Mouse (Mus musculus): Measurements from ENCODE around the gene Myo1b. TPM values are rescaled to one million over a fixed set of nuclear protein-coding genes. Genes with fewer than 3 reads are reported as not detected.
"Not testable (repeated sequence)": the region's sequence is repeated elsewhere in the genome, so short reads cannot be mapped to it uniquely, and the experiment has no call there.

Gene Myo1b
- total RNA-seq, 4 experiments from 2014 or later: 47.5 to 65.6 (median 54.5) TPM

GRCm38 (mm10) chr1:51894721-51895120 lies 21.1 kb downstream of the Myo1b start:
- no peak for DNase-seq

GRCm38 (mm10) chr1:51893521-51894355 lies 22.1 kb downstream of the Myo1b start:
- DNase-seq: no peak

GRCm38 (mm10) chr1:51892005-51892404 lies 23.9 kb downstream of the Myo1b start:
- DNase-seq: no peak

- DNase-seq: no peak
Observed at GRCm38 (mm10) chr1:51888046-51888813, 27.6 kb downstream of the Myo1b start.

GRCm38 (mm10) chr1:51885356-51885983 lies 30.4 kb downstream of the Myo1b start:
- DNase-seq: no peak

GRCm38 (mm10) chr1:51883211-51883610 lies 32.7 kb downstream of the Myo1b start:
- no peak for DNase-seq

GRCm38 (mm10) chr1:51882752-51883151 lies 33.1 kb downstream of the Myo1b start:
- no peak for DNase-seq

- no peak for DNase-seq
Observed at GRCm38 (mm10) chr1:51879927-51880814, 35.7 kb downstream of the Myo1b start.

GRCm38 (mm10) chr1:51879333-51879770 lies 36.5 kb downstream of the Myo1b start:
- DNase-seq: no peak

GRCm38 (mm10) chr1:51875462-51876225 lies 40.2 kb downstream of the Myo1b start:
- no peak for DNase-seq

- no peak for DNase-seq
Observed at GRCm38 (mm10) chr1:51872493-51873261, 43.2 kb downstream of the Myo1b start.

GRCm38 (mm10) chr1:51871234-51871633 lies 44.6 kb downstream of the Myo1b start:
- not testable (repeated sequence) for DNase-seq

GRCm38 (mm10) chr1:51862828-51863421 lies 52.9 kb downstream of the Myo1b start:
- DNase-seq: no peak

GRCm38 (mm10) chr1:51860837-51861236 lies 55.0 kb downstream of the Myo1b start:
- DNase-seq: no peak

- no peak for DNase-seq
Observed at GRCm38 (mm10) chr1:51856946-51857345, 58.9 kb downstream of the Myo1b start.

GRCm38 (mm10) chr1:51856245-51856915 lies 59.5 kb downstream of the Myo1b start:
- no peak for DNase-seq

GRCm38 (mm10) chr1:51855541-51856244 lies 60.2 kb downstream of the Myo1b start:
- DNase-seq: no peak

- DNase-seq: no peak
Observed at GRCm38 (mm10) chr1:51852314-51852713, 63.6 kb downstream of the Myo1b start.

Data from adrenal gland, adult 8-10 months (tissue).